Mouse (Mus musculus) MEL (cell line): ENCODE results near the gene Bsn. TPM values are rescaled to one million over a fixed set of nuclear protein-coding genes. Genes with fewer than 3 reads are reported as not detected.

Experiments used
- DNase-seq: peaks from one replicate; pipeline ENCODE4 v3.0.0; 2011; ENCODE audit warnings: low read depth, low spot score
- H3K27ac ChIP-seq: 2 replicates; pipeline ENCODE4 v1.5.1; 2012; ENCODE audit warnings: low read depth, mild to moderate bottlenecking, control low read depth, low read length, moderate library complexity; ENCODE audit not compliant: control insufficient read depth
- H3K27me3 ChIP-seq, 2 experiments: fragments of 150-350 bp in 1 of 2; sonication (generic) in 1 of 2; 2 replicates each; pipeline ENCODE4 v1.6.1; 2012; ENCODE audit warnings: low read length in 2 of 2, mild to moderate bottlenecking in 2 of 2, improper control_type of control experiment in 1 of 2, moderate library complexity in 1 of 2; ENCODE audit not compliant: insufficient read depth in 2 of 2, control insufficient read depth in 1 of 2
- H3K36me3 ChIP-seq, 2 experiments: 2 replicates each; pipeline ENCODE4 v1.6.1; 2012 to 2014; ENCODE audit warnings: low read length in 2 of 2, improper control_type of control experiment in 1 of 2, inconsistent platforms in 1 of 2, mild to moderate bottlenecking in 1 of 2; ENCODE audit not compliant: insufficient read depth in 2 of 2, control insufficient read depth in 1 of 2
- H3K4me1 ChIP-seq, 2 experiments: fragments of 150-350 bp in 1 of 2; sonication (generic) in 1 of 2; 2 replicates each; pipeline ENCODE4 v1.6.1; 2012; ENCODE audit warnings: low read length in 2 of 2, improper control_type of control experiment in 1 of 2, mild to moderate bottlenecking in 1 of 2; ENCODE audit not compliant: insufficient read depth in 2 of 2, control insufficient read depth in 1 of 2
- H3K4me3 ChIP-seq, 2 experiments: fragments of 150-350 bp in 1 of 2; sonication (generic) in 1 of 2; 2 replicates each; pipeline ENCODE4 v1.5.1; 2012; ENCODE audit warnings: low read depth in 2 of 2, low read length in 2 of 2, mild to moderate bottlenecking in 2 of 2, moderate library complexity in 2 of 2, control low read depth in 1 of 2, improper control_type of control experiment in 1 of 2; ENCODE audit not compliant: control insufficient read depth in 1 of 2, insufficient read depth in 1 of 2
- H3K79me2 ChIP-seq: 2 replicates; pipeline ENCODE4 v1.6.1; 2012; ENCODE audit warnings: mild to moderate bottlenecking, low read length, moderate library complexity; ENCODE audit not compliant: control insufficient read depth, poor library complexity, insufficient read depth
- H3K9ac ChIP-seq: 2 replicates; pipeline ENCODE4 v1.6.1; 2012; ENCODE audit warnings: low read depth, mild to moderate bottlenecking, control low read depth, low read length, moderate library complexity; ENCODE audit not compliant: control insufficient read depth, poor library complexity, severe bottlenecking
- H3K9me3 ChIP-seq: fragments of 150-350 bp; sonication (generic); replicated peaks from 2 replicates; pipeline ENCODE4 v1.6.1; 2012; ENCODE audit warnings: mild to moderate bottlenecking, low read length, improper control_type of control experiment, moderate library complexity; ENCODE audit not compliant: insufficient read depth
- BHLHE40 ChIP-seq: IDR thresholded peaks from 2 replicates; pipeline ENCODE4 v1.6.1; 2012; ENCODE audit warnings: low read depth, mild to moderate bottlenecking, inconsistent platforms, low read length, improper control_type of control experiment, borderline replicate concordance
- CHD1 ChIP-seq: IDR thresholded peaks from 2 replicates; pipeline ENCODE4 v1.6.1; 2012; ENCODE audit warnings: low read depth, mild to moderate bottlenecking, inconsistent platforms, low read length, improper control_type of control experiment
- CHD2 ChIP-seq: IDR thresholded peaks from 2 replicates; pipeline ENCODE4 v1.6.1; 2011; ENCODE audit warnings: low read length, improper control_type of control experiment
- CTCF ChIP-seq, 3 experiments: IDR thresholded peaks in 2 of 3; conservative IDR thresholded peaks in 1 of 3; 2 replicates each; pipeline ENCODE4 v1.5.1; 2011 to 2012; ENCODE audit warnings: low read length in 3 of 3, low read depth in 2 of 3, mild to moderate bottlenecking in 2 of 3, improper control_type of control experiment in 1 of 3, inconsistent platforms in 1 of 3, mixed read lengths in 1 of 3, moderate library complexity in 1 of 3; ENCODE audit not compliant: control insufficient read depth in 1 of 3, insufficient read depth in 1 of 3, poor library complexity in 1 of 3, severe bottlenecking in 1 of 3
- E2F4 ChIP-seq: IDR thresholded peaks from 2 replicates; pipeline ENCODE4 v1.6.1; 2011; ENCODE audit warnings: low read depth, low read length, improper control_type of control experiment, borderline replicate concordance
- ELF1 ChIP-seq: IDR thresholded peaks from 2 replicates; pipeline ENCODE4 v1.6.1; 2014; ENCODE audit warnings: low read depth, mild to moderate bottlenecking, inconsistent platforms, low read length, improper control_type of control experiment, moderate library complexity
- EP300 ChIP-seq, 2 experiments: IDR thresholded peaks; 2 replicates each; pipeline ENCODE4 v1.6.1; 2011; ENCODE audit warnings: improper control_type of control experiment in 2 of 2, low read length in 2 of 2, low read depth in 1 of 2, mild to moderate bottlenecking in 1 of 2
- ETS1 ChIP-seq: IDR thresholded peaks from 2 replicates; pipeline ENCODE4 v1.6.1; 2012; ENCODE audit warnings: low read depth, mild to moderate bottlenecking, inconsistent platforms, low read length, improper control_type of control experiment, moderate library complexity
- GABPA ChIP-seq: IDR thresholded peaks from 2 replicates; pipeline ENCODE4 v1.6.1; 2012; ENCODE audit warnings: low read depth, mild to moderate bottlenecking, inconsistent platforms, low read length, improper control_type of control experiment, moderate library complexity
- GATA1 ChIP-seq: IDR thresholded peaks from 2 replicates; pipeline ENCODE4 v1.6.1; 2011; ENCODE audit warnings: low read depth, low read length, improper control_type of control experiment
- JUND ChIP-seq: IDR thresholded peaks from 2 replicates; pipeline ENCODE4 v1.6.1; 2011; ENCODE audit warnings: low read depth, mild to moderate bottlenecking, improper control_type of control experiment, low read length
- MAFK ChIP-seq: IDR thresholded peaks from 2 replicates; pipeline ENCODE4 v1.6.1; 2011; ENCODE audit warnings: low read depth, mild to moderate bottlenecking, low read length, improper control_type of control experiment, borderline replicate concordance
- MAX ChIP-seq: IDR thresholded peaks from 2 replicates; pipeline ENCODE4 v1.6.1; 2011; ENCODE audit warnings: low read length, improper control_type of control experiment
- MAZ ChIP-seq: IDR thresholded peaks from 2 replicates; pipeline ENCODE4 v1.6.1; 2012; ENCODE audit warnings: low read depth, mild to moderate bottlenecking, inconsistent platforms, low read length, improper control_type of control experiment
- MXI1 ChIP-seq: IDR thresholded peaks from 2 replicates; pipeline ENCODE4 v1.6.1; 2011; ENCODE audit warnings: mild to moderate bottlenecking, low read depth, low read length, improper control_type of control experiment
- MYB ChIP-seq: IDR thresholded peaks from 2 replicates; pipeline ENCODE4 v1.6.1; 2011; ENCODE audit warnings: mild to moderate bottlenecking, low read depth, low read length, improper control_type of control experiment
- NELFE ChIP-seq: IDR thresholded peaks from 2 replicates; pipeline ENCODE4 v1.6.1; 2011; ENCODE audit warnings: low read depth, low read length, improper control_type of control experiment
- NRF1 ChIP-seq: IDR thresholded peaks from 2 replicates; pipeline ENCODE4 v1.6.1; 2014; ENCODE audit warnings: low read depth, mild to moderate bottlenecking, inconsistent platforms, low read length, improper control_type of control experiment, moderate library complexity; ENCODE audit not compliant: poor library complexity, insufficient read depth, severe bottlenecking
- POLR2AphosphoS5 ChIP-seq: IDR thresholded peaks from 2 replicates; pipeline ENCODE4 v1.6.1; 2012; ENCODE audit warnings: low read depth, borderline replicate concordance, mild to moderate bottlenecking, inconsistent platforms, low read length, moderate library complexity, mixed read lengths
- RCOR1 ChIP-seq: IDR thresholded peaks from 2 replicates; pipeline ENCODE4 v1.6.1; 2012; ENCODE audit warnings: low read depth, mild to moderate bottlenecking, inconsistent platforms, low read length, improper control_type of control experiment
- SIN3A ChIP-seq: IDR thresholded peaks from 2 replicates; pipeline ENCODE4 v1.6.1; 2012; ENCODE audit warnings: low read length, improper control_type of control experiment, inconsistent platforms
- SMC3 ChIP-seq: IDR thresholded peaks from 2 replicates; pipeline ENCODE4 v1.6.1; 2011; ENCODE audit warnings: low read depth, low read length, improper control_type of control experiment
- TAL1 ChIP-seq: IDR thresholded peaks from 2 replicates; pipeline ENCODE4 v1.6.1; 2012; ENCODE audit warnings: mild to moderate bottlenecking, inconsistent platforms, low read length, moderate library complexity, mixed read lengths
- TCF12 ChIP-seq: IDR thresholded peaks from 2 replicates; pipeline ENCODE4 v1.6.1; 2014; ENCODE audit warnings: low read depth, mild to moderate bottlenecking, inconsistent platforms, low read length, improper control_type of control experiment, moderate library complexity
- UBTF ChIP-seq: IDR thresholded peaks from 2 replicates; pipeline ENCODE4 v1.6.1; 2012; ENCODE audit warnings: low read depth, mild to moderate bottlenecking, inconsistent platforms, low read length, improper control_type of control experiment, moderate library complexity, borderline replicate concordance; ENCODE audit not compliant: insufficient read depth
- USF1 ChIP-seq: IDR thresholded peaks from 2 replicates; pipeline ENCODE4 v1.6.1; 2014; ENCODE audit warnings: low read depth, mild to moderate bottlenecking, inconsistent platforms, low read length, improper control_type of control experiment, moderate library complexity
- ZMIZ1 ChIP-seq: IDR thresholded peaks from 2 replicates; pipeline ENCODE4 v1.6.1; 2012; ENCODE audit warnings: low read depth, mild to moderate bottlenecking, inconsistent platforms, low read length, improper control_type of control experiment, moderate library complexity
- polyA plus RNA-seq, 2 experiments: library from polyadenylated mRNA; stranded (reverse) in 1 of 2; unstranded in 1 of 2; fragments of >175 nt in 1 of 2; fragments of >200 nt in 1 of 2; gene quantifications; 2 replicates each; pipeline versions ENCODE4 v1.2.1 to v1.2.4; 2012; ENCODE audit warnings: low replicate concordance in 2 of 2, low read depth in 1 of 2; ENCODE audit not compliant: insufficient read length in 2 of 2, insufficient read depth in 1 of 2, missing spikeins in 1 of 2
- total RNA-seq: library from RNA; depleted of rRNA; stranded (reverse); fragments of 300-350 nt; gene quantifications from 2 replicates; pipeline ENCODE4 v1.2.3, GENCODE M21; 2012

Bsn gene
- total and polyA plus RNA-seq, 3 experiments: 3.5 to 5.6 TPM; not detected in 1

DNA sequence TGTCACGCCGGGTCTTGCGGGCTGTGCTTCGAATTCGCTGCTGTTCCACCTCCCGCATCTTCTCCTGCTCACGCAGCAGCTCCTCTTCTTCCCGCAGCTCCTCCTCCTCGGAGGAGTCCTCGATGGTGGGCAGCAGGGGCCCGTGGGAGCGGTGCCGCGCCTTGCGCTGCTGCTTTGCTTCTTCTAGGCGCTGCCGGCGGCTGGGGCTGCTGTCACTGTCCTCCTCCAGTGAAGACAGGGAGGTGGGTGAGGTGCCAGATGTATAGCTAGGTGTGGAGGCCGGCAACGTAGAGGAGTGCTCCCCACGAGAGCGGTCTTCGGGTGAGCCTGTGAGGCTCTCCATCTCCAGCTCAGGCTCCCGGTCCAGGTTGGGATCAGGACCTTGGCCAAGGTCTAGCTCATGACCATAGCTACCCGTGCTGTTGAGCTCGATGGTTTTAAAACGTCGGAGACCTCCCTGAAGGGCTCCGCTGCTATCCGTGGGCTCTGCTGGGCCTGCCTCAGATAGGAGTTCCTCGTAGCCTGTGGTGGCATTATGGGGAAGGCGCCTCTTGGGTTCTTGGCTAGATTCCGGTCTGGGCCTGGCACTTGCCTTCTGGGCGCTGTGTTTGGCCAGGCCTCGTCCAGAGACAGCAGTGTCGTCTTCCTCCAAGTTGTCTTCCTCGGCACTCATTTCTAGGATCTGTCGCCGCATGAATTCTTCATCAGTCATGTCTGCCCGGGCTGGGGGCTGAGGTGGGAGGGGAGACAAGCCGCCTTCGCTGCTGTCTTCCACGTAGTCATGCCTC is 74.7 kb downstream of the Bsn start:
- no peak for TF ChIP-seq POLR2AphosphoS5
- no peak for TF ChIP-seq CTCF (IDR thresholded peaks at IDR 0.05 in 2 of 3, conservative IDR thresholded peaks at IDR 0.05 in 1 of 3; ENCODE audit: control insufficient read depth in 1 of 3, insufficient read depth in 1 of 3, low read depth in 2 of 3, low read length in 3 of 3, poor library complexity in 1 of 3, severe bottlenecking in 1 of 3)
- no peak for TF ChIP-seq NRF1
- TF ChIP-seq UBTF: no peak
- no peak for TF ChIP-seq RCOR1
- no peak for TF ChIP-seq TAL1
- no peak for TF ChIP-seq MAX
- no peak for TF ChIP-seq TCF12
- no peak for TF ChIP-seq ELF1
- no peak for TF ChIP-seq GATA1
- no peak for TF ChIP-seq SMC3
- TF ChIP-seq ETS1: no peak
- no peak for TF ChIP-seq USF1
- peaks cover 0 to 12% of the 10 kb centered on the region in 2 experiments; a peak in 2 of 4 replicates for H3K36me3 ChIP-seq
- no peak overlapping the region for H3K4me3 ChIP-seq

DNA sequence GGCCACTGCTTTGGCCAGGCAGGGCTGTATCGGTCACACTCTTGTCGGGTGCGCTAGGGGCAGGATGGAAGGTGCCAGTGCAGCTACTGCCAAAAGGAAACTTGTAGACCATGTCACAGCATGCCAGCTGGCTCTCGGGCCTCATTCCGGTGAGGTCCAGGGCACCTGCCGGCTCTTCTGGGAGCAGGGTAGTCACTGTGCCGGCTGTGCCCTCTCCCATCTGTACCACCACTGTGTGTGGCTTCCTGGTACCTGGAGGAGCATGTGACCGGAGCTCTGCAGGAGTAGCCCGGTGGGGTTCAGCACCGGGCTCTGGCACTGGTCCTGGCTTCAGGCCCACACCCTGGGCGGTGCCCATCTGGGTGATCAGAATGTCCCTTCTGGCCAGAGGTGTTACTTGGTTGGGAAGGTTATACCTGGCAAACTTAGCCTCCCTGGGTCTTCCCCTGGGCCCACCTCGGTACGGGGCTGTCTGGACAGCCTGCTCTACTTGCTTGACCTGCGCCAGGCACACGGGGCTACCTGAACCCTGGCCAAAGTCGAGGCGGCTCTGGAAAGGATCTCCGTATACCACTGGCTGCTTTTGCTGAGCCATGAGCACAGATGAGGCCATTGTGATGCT is 77.4 kb downstream of the Bsn start:
- Histone ChIP-seq H3K4me3 (no peak overlapping the region), H3K36me3 (no peaks in the 10 kb centered on the region), H3K9me3 (no peaks in the 10 kb centered on the region), H3K27me3 (no peaks in the 10 kb centered on the region), H3K79me2 (no peaks in the 10 kb centered on the region), H3K27ac (no peak overlapping the region), H3K9ac (no peak overlapping the region), H3K4me1 (no peaks in the 10 kb centered on the region)
- no peak for DNase-seq
- no peak for TF ChIP-seq TAL1
- no peak for TF ChIP-seq CHD1
- TF ChIP-seq NELFE: no peak
- TF ChIP-seq USF1: no peak
- no peak for TF ChIP-seq SIN3A
- TF ChIP-seq TCF12: no peak
- TF ChIP-seq EP300 (IDR thresholded peaks at IDR 0.05; ENCODE audit: low read depth in 1 of 2, low read length in 2 of 2): no peak
- no peak for TF ChIP-seq MXI1
- TF ChIP-seq JUND: no peak
- no peak for TF ChIP-seq MAX
- no peak for TF ChIP-seq MAZ
- TF ChIP-seq CHD2: no peak
- TF ChIP-seq BHLHE40: no peak
- no peak for TF ChIP-seq MAFK
- no peak for TF ChIP-seq CTCF (IDR thresholded peaks at IDR 0.05 in 2 of 3, conservative IDR thresholded peaks at IDR 0.05 in 1 of 3; ENCODE audit: control insufficient read depth in 1 of 3, insufficient read depth in 1 of 3, low read depth in 2 of 3, low read length in 3 of 3, poor library complexity in 1 of 3, severe bottlenecking in 1 of 3)
- TF ChIP-seq ZMIZ1: no peak
- no peak for TF ChIP-seq MYB
- no peak for TF ChIP-seq ETS1
- no peak for TF ChIP-seq E2F4
- no peak for TF ChIP-seq GABPA

More for the DNA sequence above, 74.7 kb downstream of the Bsn start:
- DNase-seq: no peak
- Histone ChIP-seq H3K4me1 (peaks cover 0 to 10% of the 10 kb centered on the region in 2 experiments; a peak in 3 of 4 replicates), H3K9me3 (no peaks in the 10 kb centered on the region), H3K27me3 (no peaks in the 10 kb centered on the region), H3K27ac (no peak overlapping the region), H3K79me2 (no peaks in the 10 kb centered on the region), H3K9ac (no peak overlapping the region)
